Mouse (Mus musculus): ENCODE data around the gene Fermt3.

DNA sequence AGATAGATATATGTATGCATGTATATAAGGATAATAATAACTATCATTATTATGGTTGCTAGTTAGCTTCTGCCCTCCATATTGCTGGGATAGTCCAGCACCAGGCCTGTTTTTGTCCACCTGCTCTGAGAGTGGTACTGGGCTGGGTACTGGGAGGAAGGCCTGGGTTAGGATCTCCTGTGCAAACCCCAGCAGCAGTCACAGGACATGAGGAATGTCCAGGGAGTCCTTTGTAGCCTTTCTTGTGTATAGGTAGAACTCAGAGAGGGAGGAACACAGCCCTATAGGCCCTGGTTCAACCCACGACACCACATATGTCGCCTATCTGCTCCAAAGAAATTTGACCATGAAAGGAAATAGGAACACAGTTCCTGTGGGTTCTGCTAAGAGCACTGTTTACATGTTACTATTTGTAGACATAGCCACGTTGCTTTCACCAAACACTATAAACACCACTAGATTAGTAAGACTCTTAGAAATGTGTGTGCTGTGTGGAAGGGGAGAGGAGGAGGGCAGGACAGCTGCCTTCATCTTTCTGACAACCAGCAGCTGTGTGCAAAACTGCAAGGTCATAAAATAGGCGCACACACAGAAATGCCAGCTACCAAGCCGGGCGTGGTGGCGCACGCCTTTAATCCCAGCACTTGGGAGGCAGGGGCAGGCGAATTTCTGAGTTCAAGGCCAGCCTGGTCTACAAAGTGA lies 12.2 kb downstream of the Fermt3 start:
- TF ChIP-seq CTCF (conservative IDR thresholded peaks at IDR 0.05; ENCODE audit: insufficient read depth, insufficient read length, low read depth, low read length) (no peak), POLR2A (IDR thresholded peaks at IDR 0.05; ENCODE audit: low read depth, low read length) (no peak)
